Mouse (Mus musculus): Measurements from ENCODE around the gene Nckap1.

DNA sequence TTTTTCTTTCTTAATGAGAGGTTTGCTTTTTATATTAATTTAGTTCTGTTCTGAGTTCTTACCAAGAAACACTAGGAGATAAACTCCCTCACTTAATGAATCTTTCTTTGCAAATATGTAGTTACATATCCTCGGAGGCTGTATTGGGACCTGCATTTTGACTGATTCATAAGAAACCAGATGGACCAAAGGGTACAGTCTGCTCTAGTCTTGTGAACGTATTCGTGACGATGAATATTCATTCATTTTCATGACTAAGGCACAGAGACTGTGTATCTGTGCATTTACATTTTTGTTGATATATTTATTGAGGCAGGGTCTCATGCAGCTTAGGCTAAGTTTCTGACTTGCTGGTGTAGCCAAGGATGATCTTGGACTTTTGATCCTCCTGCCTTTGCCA lies 43.3 kb upstream of the Nckap1 start:
- TF ChIP-seq GATA1 (IDR thresholded peaks at IDR 0.05; ENCODE audit: low read length), result no peak
- TF ChIP-seq TAL1 (IDR thresholded peaks at IDR 0.05; ENCODE audit: low read length), result no peak
